Mouse (Mus musculus) limb, embryonic 14.5 days (tissue): ENCODE results near the gene Plekho2. TPM values are rescaled to one million over a fixed set of nuclear protein-coding genes. Genes with fewer than 3 reads are reported as not detected.
A peak's percentile ranks its signal among the peaks of the same experiment; 100 is the strongest.

ENCODE experiments used
- ATAC-seq: fragments of 200-750 bp; cut with Nextera tagmentation; 2 replicates; pipeline ENCODE4 v1.8.0; 2017; ENCODE audit warnings: low read depth, moderate number of reproducible peaks, moderate TSS enrichment; ENCODE audit not compliant: low FRiP score
- DNase-seq: peaks from one replicate; pipeline ENCODE4 v3.0.0-alpha.2; 2015; ENCODE audit warnings: low spot score
- H3K27ac ChIP-seq: fragments of 300-500 bp; sonication (generic); replicated peaks from 2 replicates; pipeline ENCODE4 v1.5.1; 2014; ENCODE audit warnings: low read depth, mild to moderate bottlenecking, low read length, moderate library complexity, mixed read lengths
- H3K27me3 ChIP-seq: fragments of 300-500 bp; sonication (generic); 2 replicates; pipeline ENCODE4 v1.6.1; 2014; ENCODE audit warnings: low read length, mixed read lengths; ENCODE audit not compliant: control insufficient read depth, insufficient read depth
- H3K36me3 ChIP-seq: fragments of 300-500 bp; sonication (generic); 2 replicates; pipeline ENCODE4 v1.6.1; 2014; ENCODE audit warnings: mild to moderate bottlenecking, low read length, moderate library complexity, mixed read lengths; ENCODE audit not compliant: control insufficient read depth, insufficient read depth
- H3K4me1 ChIP-seq: fragments of 300-500 bp; sonication (generic); 2 replicates; pipeline ENCODE4 v1.6.1; 2014; ENCODE audit warnings: antibody characterized with exemption, low read length, mixed read lengths; ENCODE audit not compliant: control insufficient read depth, insufficient read depth
- H3K4me2 ChIP-seq: fragments of 300-500 bp; sonication (generic); replicated peaks from 2 replicates; pipeline ENCODE4 v1.6.1; 2014; ENCODE audit warnings: low read depth, mild to moderate bottlenecking, low read length, moderate library complexity; ENCODE audit not compliant: severe bottlenecking
- H3K4me3 ChIP-seq: fragments of 300-500 bp; sonication (generic); replicated peaks from 2 replicates; pipeline ENCODE4 v1.5.1; 2014; ENCODE audit warnings: low read length
- H3K9ac ChIP-seq: fragments of 300-500 bp; sonication (generic); 2 replicates; pipeline ENCODE4 v1.6.1; 2014; ENCODE audit warnings: mild to moderate bottlenecking, low read depth, low read length, moderate library complexity; ENCODE audit not compliant: severe bottlenecking
- H3K9me3 ChIP-seq: fragments of 300-500 bp; sonication (generic); 2 replicates; pipeline ENCODE4 v1.6.1; 2016; ENCODE audit warnings: low read length; ENCODE audit not compliant: control insufficient read depth
- POLR2A ChIP-seq: fragments of 200-500 bp; IDR thresholded peaks from 2 replicates; pipeline ENCODE4 v1.8.0; 2012; ENCODE audit warnings: inconsistent platforms, mild to moderate bottlenecking, moderate library complexity, borderline replicate concordance; ENCODE audit not compliant: insufficient read depth, insufficient read length; ENCODE audit errors: extremely low read depth
- WGBS: fragments of 180-500 bp; shearing (Covaris S2); extraction: QIAGEN DNeasy Blood & Tissue Kit; methylation state at CpG from one replicate; pipeline ENCODE4 v1.1.7; 2014; 5-methylcytosine and 5-hydroxymethylcytosine counted together
- polyA plus RNA-seq, 2 experiments: library from polyadenylated mRNA; depleted of rRNA in 1 of 2; stranded (reverse) in 1 of 2; unstranded in 1 of 2; fragments of >200 nt; fragmentation: Nextera tagmentation in 1 of 2; extraction: Ambion mirVana in 1 of 2; gene quantifications; 2 replicates each; pipeline versions ENCODE4 v1.2.1 to v1.2.3; 2012 to 2014

Plekho2 gene
- polyA plus RNA-seq, 2 experiments, result 14.2 to 14.7 TPM

GRCm38 (mm10) chr9:65556349-65556748 lies 23.5 kb downstream of the Plekho2 start:
- no peak overlapping the region for H3K27ac ChIP-seq
- H3K4me2 ChIP-seq, result no peak overlapping the region
- ATAC-seq (no peak), DNase-seq (no peak)
- H3K9me3 ChIP-seq, result no peaks in the 10 kb centered on the region
- H3K36me3 ChIP-seq, result peaks cover 43% of the 10 kb centered on the region
- H3K4me3 ChIP-seq, result no peak overlapping the region
- no peak for TF ChIP-seq POLR2A
- H3K9ac ChIP-seq, result no peak overlapping the region
- peaks cover 13% of the 10 kb centered on the region for H3K4me1 ChIP-seq
- 91% methylated on average over 8 of the region's 8 CpGs for WGBS
- H3K27me3 ChIP-seq, result no peaks in the 10 kb centered on the region

GRCm38 (mm10) chr9:65555621-65556020 lies 24.2 kb downstream of the Plekho2 start:
- ATAC-seq (no peak), DNase-seq (no peak)
- no peak for TF ChIP-seq POLR2A
- 85% methylated on average over 4 of the region's 4 CpGs for WGBS
- no peak overlapping the region for H3K9ac ChIP-seq
- no peaks in the 10 kb centered on the region for H3K9me3 ChIP-seq
- H3K27ac ChIP-seq, result no peak overlapping the region
- no peak overlapping the region for H3K4me2 ChIP-seq
- H3K4me3 ChIP-seq, result no peak overlapping the region
- peaks cover 43% of the 10 kb centered on the region for H3K36me3 ChIP-seq
- no peaks in the 10 kb centered on the region for H3K27me3 ChIP-seq
- H3K4me1 ChIP-seq, result peaks cover 20% of the 10 kb centered on the region

- H3K4me2 ChIP-seq, result no peak overlapping the region
- H3K9me3 ChIP-seq, result no peaks in the 10 kb centered on the region
- no peak for TF ChIP-seq POLR2A
- DNase-seq (peak; percentile 50), ATAC-seq (no peak)
- no peak overlapping the region for H3K4me3 ChIP-seq
- H3K4me1 ChIP-seq, result peaks cover 27% of the 10 kb centered on the region
- H3K27ac ChIP-seq, result no peak overlapping the region
- 12% methylated on average over 5 of the region's 5 CpGs for WGBS
- H3K9ac ChIP-seq, result no peak overlapping the region
- H3K36me3 ChIP-seq, result peaks cover 43% of the 10 kb centered on the region
- H3K27me3 ChIP-seq, result no peaks in the 10 kb centered on the region
Measured at GRCm38 (mm10) chr9:65555001-65555405, 24.8 kb downstream of the Plekho2 start.

- no peak overlapping the region for H3K9ac ChIP-seq
- H3K27me3 ChIP-seq, result no peaks in the 10 kb centered on the region
- H3K4me3 ChIP-seq, result no peak overlapping the region
- ATAC-seq, result no peak
- no peak for TF ChIP-seq POLR2A
- DNase-seq, result no peak
- H3K4me2 ChIP-seq, result no peak overlapping the region
- H3K9me3 ChIP-seq, result no peaks in the 10 kb centered on the region
- peaks cover 31% of the 10 kb centered on the region for H3K4me1 ChIP-seq
- WGBS, result 89% methylated on average over 2 of the region's 2 CpGs
- peaks cover 29% of the 10 kb centered on the region for H3K36me3 ChIP-seq
- no peak overlapping the region for H3K27ac ChIP-seq
Measured at GRCm38 (mm10) chr9:65552711-65553110, 27.1 kb downstream of the Plekho2 start.

- Histone ChIP-seq H3K4me2 (no peak overlapping the region), H3K27me3 (no peaks in the 10 kb centered on the region), H3K36me3 (peaks cover 23% of the 10 kb centered on the region), H3K9me3 (no peaks in the 10 kb centered on the region), H3K27ac (no peak overlapping the region), H3K9ac (no peak overlapping the region), H3K4me1 (peaks cover 31% of the 10 kb centered on the region), H3K4me3 (no peak overlapping the region)
- ATAC-seq, result no peak
- no peak for DNase-seq
- 90% methylated on average over 5 of the region's 5 CpGs for WGBS
- TF ChIP-seq POLR2A, result no peak
Measured at GRCm38 (mm10) chr9:65552141-65552540, 27.7 kb downstream of the Plekho2 start.

- Histone ChIP-seq H3K27ac (peak overlapping the region; percentile 90), H3K4me2 (0 out of 2 replicates have a peak overlapping the region, but pooled peaks have one; percentile 10), H3K9ac (no peak overlapping the region), H3K4me3 (no peak overlapping the region), H3K27me3 (no peaks in the 10 kb centered on the region), H3K4me1 (peaks cover 31% of the 10 kb centered on the region), H3K36me3 (peaks cover 12% of the 10 kb centered on the region), H3K9me3 (no peaks in the 10 kb centered on the region)
- no peak for TF ChIP-seq POLR2A
- WGBS, result 4% methylated on average over 5 of the region's 5 CpGs
- peak; percentile 89 for ATAC-seq
- peak; percentile 80 for DNase-seq
Measured at GRCm38 (mm10) chr9:65551035-65551434, 28.8 kb downstream of the Plekho2 start.
